Mouse (Mus musculus) forebrain, embryonic 10.5 days (tissue): ENCODE results near the gene Trim9. TPM values are rescaled to one million over a fixed set of nuclear protein-coding genes. Genes with fewer than 3 reads are reported as not detected.

ENCODE experiments used
- DNase-seq: peaks from one replicate; pipeline ENCODE4 v3.0.0-alpha.2; 2017; ENCODE audit warnings: low spot score; ENCODE audit errors: extremely low spot score
- H3K27ac ChIP-seq: fragments of 300-500 bp; sonication (generic); 2 replicates; pipeline ENCODE4 v1.5.1; 2016; ENCODE audit warnings: mild to moderate bottlenecking
- H3K27me3 ChIP-seq: fragments of 300-500 bp; sonication (generic); 2 replicates; pipeline ENCODE4 v1.6.1; 2016; ENCODE audit warnings: mild to moderate bottlenecking; ENCODE audit not compliant: poor library complexity, severe bottlenecking
- H3K36me3 ChIP-seq: fragments of 300-500 bp; sonication (generic); replicated peaks from 2 replicates; pipeline ENCODE4 v1.6.1; 2016; ENCODE audit warnings: mild to moderate bottlenecking, moderate library complexity
- H3K4me1 ChIP-seq: fragments of 300-500 bp; sonication (generic); 2 replicates; pipeline ENCODE4 v1.6.1; 2016
- H3K4me3 ChIP-seq: fragments of 300-500 bp; sonication (generic); 2 replicates; pipeline ENCODE4 v1.5.1; 2016; ENCODE audit warnings: mild to moderate bottlenecking, moderate library complexity
- H3K9me3 ChIP-seq: fragments of 300-500 bp; sonication (generic); 2 replicates; pipeline ENCODE4 v1.6.1; 2016; ENCODE audit warnings: mild to moderate bottlenecking, moderate library complexity
- WGBS: fragments of 180-500 bp; shearing (Covaris S2); methylation state at CpG from one replicate; pipeline ENCODE4 v1.1.7; 2016; 5-methylcytosine and 5-hydroxymethylcytosine counted together
- polyA plus RNA-seq: library from polyadenylated mRNA; unstranded; fragments of >200 nt; fragmentation: Nextera tagmentation; extraction: Ambion mirVana; gene quantifications from 2 replicates; pipeline ENCODE4 v1.2.1, GENCODE M21; 2016

Trim9 gene
- polyA plus RNA-seq, 1 experiment from 2014 or later, result 10.1 TPM

- WGBS, result 91% methylated on average over 6 of the region's 6 CpGs
- Histone ChIP-seq H3K27ac (no peak overlapping the region), H3K4me3 (no peak overlapping the region), H3K27me3 (peaks cover 30% of the 10 kb centered on the region), H3K4me1 (peaks cover 43% of the 10 kb centered on the region), H3K9me3 (no peaks in the 10 kb centered on the region), H3K36me3 (no peaks in the 10 kb centered on the region)
- no peak for DNase-seq
Observed at GRCm38 (mm10) chr12:70349788-70350187, 2.4 kb upstream of the Trim9 start.

- Histone ChIP-seq H3K4me1 (peaks cover 32% of the 10 kb centered on the region), H3K27ac (peak overlapping the region; percentile 92), H3K36me3 (no peaks in the 10 kb centered on the region), H3K27me3 (peaks cover 37% of the 10 kb centered on the region), H3K9me3 (no peaks in the 10 kb centered on the region), H3K4me3 (peak overlapping the region; percentile 72)
- DNase-seq, result no peak
- WGBS, result 20% methylated on average over 8 of the region's 8 CpGs
Observed at GRCm38 (mm10) chr12:70348026-70348425, 612 bp upstream of the Trim9 start.

GRCm38 (mm10) chr12:70346139-70347026 lies 1.0 kb downstream of the Trim9 start:
- H3K27me3 ChIP-seq, result peaks cover 37% of the 10 kb centered on the region
- peak overlapping the region; percentile 92 for H3K27ac ChIP-seq
- WGBS, result under 1% methylated on average over 60 of the region's 60 CpGs
- no peaks in the 10 kb centered on the region for H3K36me3 ChIP-seq
- H3K9me3 ChIP-seq, result no peaks in the 10 kb centered on the region
- peaks cover 32% of the 10 kb centered on the region for H3K4me1 ChIP-seq
- DNase-seq, result peak; percentile 54
- H3K4me3 ChIP-seq, result peak overlapping the region; percentile 72

- Histone ChIP-seq H3K9me3 (no peaks in the 10 kb centered on the region), H3K36me3 (no peaks in the 10 kb centered on the region), H3K4me3 (peak overlapping the region; percentile 72), H3K4me1 (peaks cover 32% of the 10 kb centered on the region), H3K27me3 (peaks cover 37% of the 10 kb centered on the region), H3K27ac (peak overlapping the region; percentile 92)
- WGBS, result 32% methylated on average over 16 of the region's 16 CpGs
- DNase-seq, result no peak
Observed at GRCm38 (mm10) chr12:70345531-70346138, 1.8 kb downstream of the Trim9 start.

GRCm38 (mm10) chr12:70335176-70335575 lies 12.2 kb downstream of the Trim9 start:
- 75% methylated on average over 5 of the region's 5 CpGs for WGBS
- DNase-seq, result no peak
- H3K27ac ChIP-seq, result no peak overlapping the region

GRCm38 (mm10) chr12:70333253-70333805 lies 14.1 kb downstream of the Trim9 start:
- 85% methylated on average over 6 of the region's 6 CpGs for WGBS
- no peak overlapping the region for H3K27ac ChIP-seq

More at GRCm38 (mm10) chr12:70335176-70335575, 12.2 kb downstream of the Trim9 start:
- Histone ChIP-seq H3K9me3 (no peaks in the 10 kb centered on the region), H3K36me3 (no peaks in the 10 kb centered on the region), H3K27me3 (no peaks in the 10 kb centered on the region), H3K4me1 (peaks cover 4% of the 10 kb centered on the region; the same call in 1 of the 2 replicates), H3K4me3 (no peak overlapping the region)

GRCm38 (mm10) chr12:70329059-70329458 lies 18.4 kb downstream of the Trim9 start:
- Histone ChIP-seq H3K4me1 (peaks cover 20% of the 10 kb centered on the region), H3K27ac (no peak overlapping the region), H3K27me3 (no peaks in the 10 kb centered on the region), H3K36me3 (no peaks in the 10 kb centered on the region), H3K4me3 (no peak overlapping the region), H3K9me3 (no peaks in the 10 kb centered on the region)
- no peak for DNase-seq
- WGBS, result 91% methylated on average over 3 of the region's 3 CpGs

More at GRCm38 (mm10) chr12:70333253-70333805, 14.1 kb downstream of the Trim9 start:
- DNase-seq, result no peak
- H3K27me3 ChIP-seq, result no peaks in the 10 kb centered on the region
- H3K36me3 ChIP-seq, result no peaks in the 10 kb centered on the region
- no peak overlapping the region for H3K4me3 ChIP-seq
- H3K9me3 ChIP-seq, result no peaks in the 10 kb centered on the region
- H3K4me1 ChIP-seq, result peaks cover 4% of the 10 kb centered on the region; the same call in 1 of the 2 replicates

GRCm38 (mm10) chr12:70326956-70327355 lies 20.5 kb downstream of the Trim9 start:
- Histone ChIP-seq H3K36me3 (no peaks in the 10 kb centered on the region), H3K4me1 (peaks cover 20% of the 10 kb centered on the region), H3K27ac (no peak overlapping the region), H3K4me3 (no peak overlapping the region), H3K9me3 (no peaks in the 10 kb centered on the region), H3K27me3 (no peaks in the 10 kb centered on the region)
- WGBS, result 71% methylated on average over 1 of the region's 1 CpGs
- no peak for DNase-seq

- no peaks in the 10 kb centered on the region for H3K27me3 ChIP-seq
- no peak for DNase-seq
- H3K9me3 ChIP-seq, result no peaks in the 10 kb centered on the region
Observed at GRCm38 (mm10) chr12:70326393-70326792, 21.0 kb downstream of the Trim9 start.

GRCm38 (mm10) chr12:70325826-70326225 lies 21.6 kb downstream of the Trim9 start:
- no peaks in the 10 kb centered on the region for H3K9me3 ChIP-seq
- H3K27ac ChIP-seq, result peak overlapping the region; percentile 62; the same call in 1 of the 2 replicates
- no peak overlapping the region for H3K4me3 ChIP-seq
- H3K36me3 ChIP-seq, result no peaks in the 10 kb centered on the region
- no peak for DNase-seq
- H3K4me1 ChIP-seq, result peaks cover 20% of the 10 kb centered on the region
- no peaks in the 10 kb centered on the region for H3K27me3 ChIP-seq
- WGBS, result 82% methylated on average over 7 of the region's 7 CpGs

More at GRCm38 (mm10) chr12:70326393-70326792, 21.0 kb downstream of the Trim9 start:
- Histone ChIP-seq H3K4me1 (peaks cover 20% of the 10 kb centered on the region), H3K4me3 (no peak overlapping the region), H3K27ac (no peak overlapping the region), H3K36me3 (no peaks in the 10 kb centered on the region)
- 36% methylated on average over 2 of the region's 2 CpGs for WGBS

GRCm38 (mm10) chr12:70322790-70323189 lies 24.6 kb downstream of the Trim9 start:
- no peaks in the 10 kb centered on the region for H3K36me3 ChIP-seq
- 0 out of 2 replicates have a peak, but pooled peaks cover 5% of the 10 kb centered on the region for H3K27me3 ChIP-seq
- H3K27ac ChIP-seq, result no peak overlapping the region
- H3K4me1 ChIP-seq, result peaks cover 25% of the 10 kb centered on the region
- no peak overlapping the region for H3K4me3 ChIP-seq
- no peak for DNase-seq
- no peaks in the 10 kb centered on the region for H3K9me3 ChIP-seq
- 95% methylated on average over 1 of the region's 1 CpGs for WGBS

- no peaks in the 10 kb centered on the region for H3K36me3 ChIP-seq
- H3K27me3 ChIP-seq, result peaks cover 28% of the 10 kb centered on the region
- WGBS, result 58% methylated on average over 9 of the region's 9 CpGs
- peaks cover 22% of the 10 kb centered on the region for H3K4me1 ChIP-seq
- no peak overlapping the region for H3K4me3 ChIP-seq
- no peak for DNase-seq
- no peaks in the 10 kb centered on the region for H3K9me3 ChIP-seq
- H3K27ac ChIP-seq, result no peak overlapping the region
Observed at GRCm38 (mm10) chr12:70316147-70316546, 31.3 kb downstream of the Trim9 start.
